Mouse (Mus musculus): ENCODE results near the gene U2af1l4. TPM values are rescaled to one million over a fixed set of nuclear protein-coding genes. Genes with fewer than 3 reads are reported as not detected.
A peak's percentile ranks its signal among the peaks of the same experiment; 100 is the strongest.

U2af1l4 gene
- total RNA-seq, 2 experiments from 2014 or later, result 69.8 to 72.5 TPM

- peak in 1 of 2 experiments; percentile 43 for DNase-seq (ENCODE audit: extremely low spot score in 1 of 2, low spot score in 1 of 2)
These were observed 44.7 kb downstream of the U2af1l4 start for GRCm38 (mm10) chr7:30607706-30608309.

- DNase-seq (ENCODE audit: extremely low spot score in 1 of 2, low spot score in 1 of 2), result no peak
These were observed 45.4 kb downstream of the U2af1l4 start for GRCm38 (mm10) chr7:30608476-30608875.

GRCm38 (mm10) chr7:30610043-30610442 is 46.9 kb downstream of the U2af1l4 start:
- DNase-seq (ENCODE audit: extremely low spot score in 1 of 2, low spot score in 1 of 2), result no peak

- DNase-seq (ENCODE audit: extremely low spot score in 1 of 2, low spot score in 1 of 2), result no peak
These were observed 49.7 kb downstream of the U2af1l4 start, which contains the start of gene Upk1a for GRCm38 (mm10) chr7:30612654-30613402. Gene Upk1a (minus strand): TSS chr7:30612847.

- DNase-seq (ENCODE audit: extremely low spot score in 1 of 2, low spot score in 1 of 2), result peak; percentile 34 to 58
These were observed 50.5 kb downstream of the U2af1l4 start for GRCm38 (mm10) chr7:30613529-30614112.

- no peak for DNase-seq (ENCODE audit: extremely low spot score in 1 of 2, low spot score in 1 of 2)
These were observed 51.4 kb downstream of the U2af1l4 start for GRCm38 (mm10) chr7:30614454-30614853.

Small RNA genes within 50 kb of the gene (microRNA-seq; reads per million reads assigned to microRNA genes)
- gene Gm38670 (0 to 1.3 reads per million in 2 experiments), gene Mir3569 (0.92 to 1.2 reads per million in 2 experiments)

Other genes with a start within 250 kb of the U2af1l4 start
- 10 to 100 TPM in 1 of 2 experiments, 1 to 10 TPM in 1; 6.4 to 13.1 TPM for gene Syne4, start 248.5 kb upstream of the U2af1l4 start, total RNA-seq (2021)
- under 1 TPM; 0.15 to 0.75 TPM for gene E130208F15Rik, start 241.6 kb upstream of the U2af1l4 start, total RNA-seq (2021)
- 1 to 10 TPM; 7.8 to 7.9 TPM for gene Sdhaf1, start 239.4 kb upstream of the U2af1l4 start, total RNA-seq (2021)
- gene Lrfn3, start 200.5 kb upstream of the U2af1l4 start, total RNA-seq (2021), result 10 to 100 TPM; 33.6 to 34.7 TPM
- gene Tyrobp, start 149.5 kb upstream of the U2af1l4 start, total RNA-seq (2021), result 10 to 100 TPM; 28.8 to 31.4 TPM
- 1 to 10 TPM in 1 of 2 experiments, under 1 TPM in 1; 0.98 to 1.0 TPM for gene Hcst, start 143.4 kb upstream of the U2af1l4 start, total RNA-seq (2021)
- 1 to 10 TPM; 2.9 to 3.0 TPM for gene Nfkbid, start 141.6 kb upstream of the U2af1l4 start, total RNA-seq (2021)
- 1,000 to 10,000 TPM; 1,227 to 1,377 TPM for gene Aplp1, start 117.8 kb upstream of the U2af1l4 start, total RNA-seq (2021)
- 10 to 100 TPM; 15.3 to 16.4 TPM for gene Kirrel2, start 105.6 kb upstream of the U2af1l4 start, total RNA-seq (2021)
- gene Nphs1, start 105.0 kb upstream of the U2af1l4 start, total RNA-seq (2021), result 1 to 10 TPM; 1.8 to 2.2 TPM
- not detected for gene Prodh2, start 69.7 kb upstream of the U2af1l4 start, total RNA-seq (2021)
- 100 to 1,000 TPM; 103 to 132 TPM for gene Arhgap33, start 28.2 kb upstream of the U2af1l4 start, total RNA-seq (2021)
- 1 to 10 TPM; 3.4 to 4.3 TPM for gene Hspb6, start 11.1 kb upstream of the U2af1l4 start, total RNA-seq (2021)
- 1 to 10 TPM; 3.5 to 3.6 TPM for gene Proser3, start 11.0 kb upstream of the U2af1l4 start, total RNA-seq (2021)
- 10 to 100 TPM; 36.8 to 44.9 TPM for gene Lin37, start 3.5 kb upstream of the U2af1l4 start, total RNA-seq (2021)
- gene Gm49396, start within 50 bp of the U2af1l4 start, total RNA-seq (2021), result 1 to 10 TPM; 6.8 to 8.8 TPM
- 10 to 100 TPM; 76.0 to 92.1 TPM for gene Psenen, start 326 bp downstream of the U2af1l4 start, total RNA-seq (2021)
- gene Igflr1, start 2.1 kb downstream of the U2af1l4 start, total RNA-seq (2021), result 1 to 10 TPM; 4.7 to 5.2 TPM
- gene Kmt2b, start 25.4 kb downstream of the U2af1l4 start, total RNA-seq (2021), result 10 to 100 TPM; 39.1 to 57.1 TPM
- gene Zbtb32, start 35.6 kb downstream of the U2af1l4 start, total RNA-seq (2021), result not detected
- gene Upk1a, start 49.5 kb downstream of the U2af1l4 start, total RNA-seq (2021), result under 1 TPM in 1 of 2 experiments, not detected in 1; 0.20 TPM
- 100 to 1,000 TPM; 631 to 741 TPM for gene Cox6b1, start 62.9 kb downstream of the U2af1l4 start, total RNA-seq (2021)
- not detected for gene Etv2, start 72.6 kb downstream of the U2af1l4 start, total RNA-seq (2021)
- 10 to 100 TPM; 75.3 to 81.5 TPM for gene Rbm42, start 87.0 kb downstream of the U2af1l4 start, total RNA-seq (2021)
- 1 to 10 TPM; 4.2 to 6.6 TPM for gene Haus5, start 101.7 kb downstream of the U2af1l4 start, total RNA-seq (2021)
- not detected for gene Pmis2, start 108.3 kb downstream of the U2af1l4 start, total RNA-seq (2021)
- gene 2200002J24Rik, start 135.6 kb downstream of the U2af1l4 start, total RNA-seq (2021), result not detected
- 1 to 10 TPM in 1 of 2 experiments, under 1 TPM in 1; 0.74 to 1.1 TPM for gene Atp4a, start 148.9 kb downstream of the U2af1l4 start, total RNA-seq (2021)
- gene Tmem147, start 166.2 kb downstream of the U2af1l4 start, total RNA-seq (2021), result 100 to 1,000 TPM; 116 to 132 TPM
- not detected for gene Gapdhs, start 180.4 kb downstream of the U2af1l4 start, total RNA-seq (2021)
- 1 to 10 TPM; 7.5 to 7.7 TPM for gene Sbsn, start 188.2 kb downstream of the U2af1l4 start, total RNA-seq (2021)
- 1 to 10 TPM in 1 of 2 experiments, under 1 TPM in 1; 0.66 to 1.3 TPM for gene Dmkn, start 200.5 kb downstream of the U2af1l4 start, total RNA-seq (2021)
- not detected for gene Krtdap, start 224.6 kb downstream of the U2af1l4 start, total RNA-seq (2021)